Mouse (Mus musculus): ENCODE data around the gene Fpr2. TPM values are rescaled to one million over a fixed set of nuclear protein-coding genes. Genes with fewer than 3 reads are reported as not detected.
"Not testable (repeated sequence)": the region's sequence is repeated elsewhere in the genome, so short reads cannot be mapped to it uniquely, and the experiment has no call there.

The Fpr2 gene
- polyA plus RNA-seq (2015; fragmentation: Nextera tagmentation; extraction: Ambion mirVana): 0.37 and 0.80 TPM in 2 replicates

DNA sequence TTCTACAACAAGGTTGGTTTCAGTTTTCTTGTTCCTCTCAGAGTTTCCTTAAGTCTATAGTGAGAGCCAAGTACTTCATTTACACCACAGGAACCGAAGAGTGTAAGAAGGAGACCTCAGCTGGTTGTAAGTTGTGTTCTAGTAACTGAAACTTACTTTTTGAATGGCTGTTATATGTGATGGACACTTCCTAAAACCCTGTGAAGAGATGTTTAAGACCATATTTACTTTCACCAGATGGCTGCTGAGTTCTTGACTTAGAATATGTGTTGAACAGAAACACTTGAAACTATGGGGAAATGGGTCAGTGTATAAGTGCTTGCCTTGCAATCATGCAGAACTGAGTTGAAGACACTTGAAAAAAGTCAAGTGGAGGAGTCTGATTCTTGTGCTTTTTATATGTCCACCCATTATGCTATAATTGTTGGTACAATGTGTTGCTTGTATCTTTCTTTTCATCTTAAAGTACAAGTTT is at the start of gene Fpr2, which contains the start of gene Fpr3:
TSS of gene Fpr2 (plus strand) at position 51 of the 475 bp plus-strand sequence.
TSS of gene Fpr3 (plus strand) at position 79 of the 475 bp plus-strand sequence.
- no peak within 1 kb of the TSS for H3K9ac ChIP-seq (ENCODE audit: low read depth, low read length)
- no peak for TF ChIP-seq CTCF (IDR thresholded peaks at IDR 0.05; ENCODE audit: low read depth)
- ATAC-seq (replicated peaks; ENCODE audit: low FRiP score, low read depth) (no peak), DNase-seq (ENCODE audit: low spot score) (no peak)
- no peaks in the 10 kb centered on the region; the same call in 1 of the 2 replicates for H3K27me3 ChIP-seq (ENCODE audit: insufficient read depth, low read length)
- no peak within 1 kb of the TSS for H3K4me2 ChIP-seq (ENCODE audit: low read length)
- H3K27ac ChIP-seq: no peak within 1 kb of the TSS
- no peak within 1 kb of the TSS for H3K4me3 ChIP-seq (replicated peaks; ENCODE audit: low read depth, low read length)
- 64% methylated on average over 1 of the region's 1 CpGs for WGBS
- no peaks in the 10 kb centered on the region for H3K36me3 ChIP-seq (ENCODE audit: insufficient read depth, low read length)
- no peaks in the 10 kb centered on the region for H3K9me3 ChIP-seq (replicated peaks; ENCODE audit: low read length)
- no peaks in the 10 kb centered on the region for H3K4me1 ChIP-seq (replicated peaks; ENCODE audit: insufficient read depth, low read length)

GRCm38 (mm10) chr17:17837919-17838701 is 49.5 kb upstream of the Fpr2 start:
- Histone ChIP-seq H3K4me1 (replicated peaks; ENCODE audit: insufficient read depth, low read length) (peaks cover 18% of the 10 kb centered on the region), H3K36me3 (ENCODE audit: insufficient read depth, low read length) (0 out of 2 replicates have a peak, but pooled peaks cover 17% of the 10 kb centered on the region)
- WGBS: under 1% methylated on average over 43 of the region's 43 CpGs

GRCm38 (mm10) chr17:17839276-17839675 is 48.3 kb upstream of the Fpr2 start:
- H3K9me3 ChIP-seq (replicated peaks; ENCODE audit: low read length): no peaks in the 10 kb centered on the region
- no peak overlapping the region for H3K9ac ChIP-seq (ENCODE audit: low read depth, low read length)
- H3K27me3 ChIP-seq (ENCODE audit: insufficient read depth, low read length): no peaks in the 10 kb centered on the region
- 0 out of 2 replicates have a peak, but pooled peaks cover 17% of the 10 kb centered on the region for H3K36me3 ChIP-seq (ENCODE audit: insufficient read depth, low read length)
- TF ChIP-seq CTCF (IDR thresholded peaks at IDR 0.05; ENCODE audit: low read depth): no peak
- no peak for ATAC-seq (replicated peaks; ENCODE audit: low FRiP score, low read depth)
- H3K27ac ChIP-seq: no peak overlapping the region
- H3K4me2 ChIP-seq (ENCODE audit: low read length): no peak overlapping the region
- H3K4me3 ChIP-seq (replicated peaks; ENCODE audit: low read depth, low read length): no peak overlapping the region
- peaks cover 17% of the 10 kb centered on the region for H3K4me1 ChIP-seq (replicated peaks; ENCODE audit: insufficient read depth, low read length)
- WGBS: 92% methylated on average over 2 of the region's 2 CpGs
- DNase-seq (ENCODE audit: low spot score): no peak

More at GRCm38 (mm10) chr17:17837919-17838701, 49.5 kb upstream of the Fpr2 start:
- ATAC-seq (replicated peaks; ENCODE audit: low FRiP score, low read depth) (peak; percentile 99), DNase-seq (ENCODE audit: low spot score) (peak; percentile 98)
- H3K9me3 ChIP-seq (replicated peaks; ENCODE audit: low read length): no peaks in the 10 kb centered on the region
- no peaks in the 10 kb centered on the region for H3K27me3 ChIP-seq (ENCODE audit: insufficient read depth, low read length)
- peak overlapping the region; percentile 72 for H3K4me2 ChIP-seq (ENCODE audit: low read length)
- TF ChIP-seq CTCF (IDR thresholded peaks at IDR 0.05; ENCODE audit: low read depth): peak; percentile 82
- H3K27ac ChIP-seq: peak overlapping the region; percentile 86
- peak overlapping the region; percentile 37 for H3K4me3 ChIP-seq (replicated peaks; ENCODE audit: low read depth, low read length)
- H3K9ac ChIP-seq (ENCODE audit: low read depth, low read length): peak overlapping the region; percentile 61

- ATAC-seq (replicated peaks; ENCODE audit: low FRiP score, low read depth): no peak
- Histone ChIP-seq H3K4me1 (replicated peaks; ENCODE audit: insufficient read depth, low read length) (peaks cover 12% of the 10 kb centered on the region; the same call in 1 of the 2 replicates), H3K9ac (ENCODE audit: low read depth, low read length) (no peak overlapping the region), H3K27me3 (ENCODE audit: insufficient read depth, low read length) (no peaks in the 10 kb centered on the region), H3K4me2 (ENCODE audit: low read length) (no peak overlapping the region), H3K27ac (no peak overlapping the region), H3K9me3 (replicated peaks; ENCODE audit: low read length) (no peaks in the 10 kb centered on the region), H3K36me3 (ENCODE audit: insufficient read depth, low read length) (0 out of 2 replicates have a peak, but pooled peaks cover 17% of the 10 kb centered on the region), H3K4me3 (replicated peaks; ENCODE audit: low read depth, low read length) (no peak overlapping the region)
- DNase-seq (ENCODE audit: low spot score): no peak
- no peak for TF ChIP-seq CTCF (IDR thresholded peaks at IDR 0.05; ENCODE audit: low read depth)
- 81% methylated on average over 7 of the region's 7 CpGs for WGBS
These were observed 46.8 kb upstream of the Fpr2 start for GRCm38 (mm10) chr17:17840796-17841195.

DNA sequence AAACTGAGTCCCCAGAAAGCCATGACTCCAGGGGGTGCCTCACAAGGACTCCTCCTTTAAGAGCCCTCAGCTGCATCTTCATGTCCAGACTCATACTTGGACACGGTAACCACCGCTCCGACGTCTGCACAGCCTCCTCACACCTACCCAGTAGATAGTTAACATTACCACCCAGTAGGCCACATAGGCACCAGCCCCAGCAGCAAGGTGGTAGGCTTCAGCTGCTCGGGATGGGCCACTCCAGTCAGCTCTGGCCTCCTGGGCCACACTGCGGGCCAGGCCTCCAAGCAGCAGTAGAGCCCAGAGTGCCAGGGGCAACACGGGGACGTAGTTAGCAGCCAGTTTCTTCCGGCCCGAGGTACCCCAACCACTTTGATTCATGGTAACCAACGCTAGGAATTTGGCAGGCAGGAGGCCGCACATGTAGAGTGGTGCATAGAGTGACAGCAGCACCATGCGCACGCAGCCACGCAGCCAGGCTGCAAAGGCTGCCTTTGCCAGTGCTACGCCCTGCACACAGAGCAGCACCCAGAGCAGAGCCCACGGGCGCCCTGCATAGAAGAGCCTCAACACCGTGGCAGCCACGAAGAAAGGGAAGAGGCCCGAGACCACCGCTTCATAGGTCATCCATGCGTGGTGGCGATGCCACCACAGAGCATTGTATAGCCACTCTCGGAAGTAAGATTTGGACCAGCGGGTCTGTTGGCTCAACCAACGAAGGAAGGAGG is 43.9 kb upstream of the Fpr2 start:
- 72% methylated on average over 27 of the region's 27 CpGs for WGBS
- H3K9me3 ChIP-seq (replicated peaks; ENCODE audit: low read length): no peaks in the 10 kb centered on the region
- ATAC-seq (replicated peaks; ENCODE audit: low FRiP score, low read depth) (peak; percentile 52), DNase-seq (ENCODE audit: low spot score) (no peak)
- H3K4me2 ChIP-seq (ENCODE audit: low read length): no peak overlapping the region
- H3K4me3 ChIP-seq (replicated peaks; ENCODE audit: low read depth, low read length): no peak overlapping the region
- 0 out of 2 replicates have a peak, but pooled peaks cover 11% of the 10 kb centered on the region for H3K36me3 ChIP-seq (ENCODE audit: insufficient read depth, low read length)
- no peak overlapping the region for H3K9ac ChIP-seq (ENCODE audit: low read depth, low read length)
- no peaks in the 10 kb centered on the region for H3K27me3 ChIP-seq (ENCODE audit: insufficient read depth, low read length)
- H3K4me1 ChIP-seq (replicated peaks; ENCODE audit: insufficient read depth, low read length): no peaks in the 10 kb centered on the region
- no peak overlapping the region for H3K27ac ChIP-seq
- TF ChIP-seq CTCF (IDR thresholded peaks at IDR 0.05; ENCODE audit: low read depth): no peak

GRCm38 (mm10) chr17:17844606-17845005 is 43.0 kb upstream of the Fpr2 start:
- WGBS: 80% methylated on average over 3 of the region's 3 CpGs
- H3K4me2 ChIP-seq (ENCODE audit: low read length); DNase-seq (ENCODE audit: low spot score); H3K9me3 ChIP-seq (replicated peaks; ENCODE audit: low read length); ATAC-seq (replicated peaks; ENCODE audit: low FRiP score, low read depth); H3K4me3 ChIP-seq (replicated peaks; ENCODE audit: low read depth, low read length); H3K9ac ChIP-seq (ENCODE audit: low read depth, low read length); H3K27me3 ChIP-seq (ENCODE audit: insufficient read depth, low read length); H3K27ac ChIP-seq; H3K4me1 ChIP-seq (replicated peaks; ENCODE audit: insufficient read depth, low read length): not testable (repeated sequence)
- 0 out of 2 replicates have a peak, but pooled peaks cover 11% of the 10 kb centered on the region for H3K36me3 ChIP-seq (ENCODE audit: insufficient read depth, low read length)
